8 mouse cellular contexts compared by ENCODE assay signal in genomic region chr10:22058218-22059025, GRCm38 (mm10). TPM values are rescaled to one million over a fixed set of nuclear protein-coding genes. Genes with fewer than 3 reads are reported as not detected.
DNase-seq lines count a peak whose midpoint lies in the region; ATAC-seq and TF ChIP-seq lines count a peak whose summit lies in the region.

No protein-coding gene starts in this region.

- intact Hi-C loops in gastrocnemius, adult 2 months (cut with DNase I) = no loop called here

- peak overlapping the region; percentile 68 for H3K4me3 ChIP-seq in cortical plate, adult 2 months (ENCODE audit: insufficient read depth, low read length)
- peak overlapping the region; percentile 75 for H3K4me3 ChIP-seq in gastrocnemius, adult 2 months
- peak overlapping the region; percentile 63 for H3K4me3 ChIP-seq in hindbrain, embryonic 16.5 days (ENCODE audit: low read length)

- no peak for TF ChIP-seq CTCF in cortical plate, adult 2 months (IDR thresholded peaks at IDR 0.05; ENCODE audit: extremely low read depth, insufficient read depth, low read length)
- no peak for TF ChIP-seq CTCF in gastrocnemius, adult 2 months (IDR thresholded peaks at IDR 0.05)

- no peaks in the 10 kb centered on the region for H3K9me3 ChIP-seq in hindbrain, embryonic 16.5 days (ENCODE audit: control insufficient read depth, low read length)

- peak; percentile 55; the same call in 1 of the 2 replicates for TF ChIP-seq POLR2A in cortical plate, adult 2 months (IDR thresholded peaks at IDR 0.05; ENCODE audit: extremely low read depth, insufficient read depth, low read length)

- H3K4me1 ChIP-seq in cortical plate, adult 2 months (ENCODE audit: control insufficient read depth, insufficient read depth, low read length) = no peaks in the 10 kb centered on the region
- no peaks in the 10 kb centered on the region for H3K4me1 ChIP-seq in hindbrain, embryonic 16.5 days (ENCODE audit: control insufficient read depth, insufficient read depth, low read depth, low read length)

- ATAC-seq in activated CD4-positive, CD25-positive, alpha-beta regulatory T cell, adult 4 months = peak; percentile 97
- peak; percentile 100 for ATAC-seq in hindbrain, embryonic 16.5 days

- no peaks in the 10 kb centered on the region for H3K27me3 ChIP-seq in hindbrain, embryonic 16.5 days (replicated peaks; ENCODE audit: control insufficient read depth, insufficient read depth, low read length)

- no peak overlapping the region for H3K27ac ChIP-seq in cortical plate, adult 2 months (ENCODE audit: insufficient read depth, low read length)
- H3K27ac ChIP-seq in gastrocnemius, adult 2 months = no peak overlapping the region
- H3K27ac ChIP-seq in hindbrain, embryonic 16.5 days (ENCODE audit: low read depth, low read length) = no peak overlapping the region; the same call in 1 of the 2 replicates

- no peaks in the 10 kb centered on the region for H3K36me3 ChIP-seq in hindbrain, embryonic 16.5 days (ENCODE audit: control insufficient read depth, insufficient read depth, low read length)

- peak overlapping the region; percentile 94 for H3K4me2 ChIP-seq in hindbrain, embryonic 16.5 days (ENCODE audit: low read length)

- peak; percentile 92 for DNase-seq in gastrocnemius, adult 2 months
- peak; percentile 87 for DNase-seq in left cerebral cortex, adult 11 months (ENCODE audit: low spot score)
- peak; percentile 98 for DNase-seq in lung, postnatal 36 days
- peak; percentile 96 for DNase-seq in retina, postnatal 1 day
- DNase-seq in urinary bladder, adult 2 months (ENCODE audit: low spot score) = peak; percentile 72

- WGBS in hindbrain, embryonic 16.5 days = 10% methylated on average over 41 of the region's 41 CpGs

- peak overlapping the region; percentile 75 for H3K9ac ChIP-seq in hindbrain, embryonic 16.5 days (ENCODE audit: low read depth, low read length)

RNA-seq across cellular contexts. Expression of gene 4930444G20Rik, which starts 9.5 kb away (rescaled TPM):
- not detected for polyA plus RNA-seq in activated CD4-positive, CD25-positive, alpha-beta regulatory T cell, adult 4 months (2017; shearing (Covaris generic))
- polyA plus RNA-seq in cortical plate, adult 2 months (2012; rRNA removed) = not detected in 2 replicates
- total RNA-seq in gastrocnemius, adult 2 months (2021) = not detected
- polyA plus RNA-seq in hindbrain, embryonic 16.5 days (2015; fragmentation: Nextera tagmentation; extraction: Ambion mirVana) = not detected in 2 replicates
- not detected in 2 replicates for polyA plus RNA-seq in urinary bladder, adult 2 months (2012; rRNA removed)
